Mouse (Mus musculus): ENCODE data around the gene Creb5.

Gene Creb5

DNA sequence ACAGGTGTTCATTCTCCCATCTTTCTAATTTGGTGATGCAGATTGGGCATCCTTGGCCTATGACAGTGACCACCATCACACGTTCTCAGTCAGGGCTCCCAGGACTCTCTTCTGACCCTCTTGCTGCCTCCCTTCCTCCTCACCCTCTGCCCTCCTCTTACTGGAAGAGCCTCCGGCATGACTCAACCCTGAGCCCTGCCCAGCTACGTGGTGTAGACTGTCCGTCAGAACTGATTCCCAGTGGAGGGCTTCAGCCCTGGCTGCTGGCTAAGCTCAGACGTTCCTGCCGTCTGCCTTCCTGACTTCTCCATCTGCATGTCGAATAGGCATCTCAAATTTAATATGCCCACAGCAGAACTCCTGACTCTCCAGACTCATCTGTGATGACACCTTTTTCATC, 275.5 kb downstream of the Creb5 start:
- DNase-seq, result no peak

DNA sequence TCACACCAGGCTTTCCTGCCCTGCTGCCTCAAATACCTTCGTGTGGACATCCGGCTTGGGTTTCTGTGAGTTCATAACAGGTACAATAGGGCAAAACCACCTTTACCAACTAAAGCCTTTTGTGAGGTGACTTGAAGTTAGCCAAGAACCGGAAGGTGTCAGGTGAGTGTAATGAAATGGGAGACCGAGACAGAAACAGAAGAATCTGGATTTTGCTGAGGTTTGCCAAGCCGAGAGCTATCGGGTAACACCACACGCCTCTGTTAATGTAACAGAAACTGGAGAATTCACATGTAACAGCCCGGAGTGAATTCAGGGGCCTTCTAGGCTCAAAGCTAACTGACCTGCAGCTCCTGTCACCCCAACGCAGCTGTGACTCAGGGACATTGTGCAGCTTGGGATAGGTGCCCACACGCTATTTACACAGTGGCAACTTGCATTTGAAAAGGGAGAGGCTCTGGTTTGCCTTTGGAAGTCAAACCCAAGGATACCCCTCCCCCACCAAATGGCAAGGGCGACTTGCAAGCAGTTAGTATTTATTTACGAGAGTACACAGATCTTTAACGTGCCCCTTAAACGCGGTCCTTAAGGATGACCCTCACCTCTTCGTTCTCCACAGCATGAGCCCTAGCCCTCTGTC, 276.6 kb downstream of the Creb5 start:
- DNase-seq, result no peak

GRCm38 (mm10) chr6:53569436-53569835, 282.4 kb downstream of the Creb5 start:
- DNase-seq, result no peak

- DNase-seq, result no peak
Observed at GRCm38 (mm10) chr6:53570906-53571305, 283.8 kb downstream of the Creb5 start.

- no peak for DNase-seq
Observed at GRCm38 (mm10) chr6:53571571-53572122, 284.6 kb downstream of the Creb5 start.

GRCm38 (mm10) chr6:53572456-53572855, 285.4 kb downstream of the Creb5 start:
- DNase-seq, result no peak

DNA sequence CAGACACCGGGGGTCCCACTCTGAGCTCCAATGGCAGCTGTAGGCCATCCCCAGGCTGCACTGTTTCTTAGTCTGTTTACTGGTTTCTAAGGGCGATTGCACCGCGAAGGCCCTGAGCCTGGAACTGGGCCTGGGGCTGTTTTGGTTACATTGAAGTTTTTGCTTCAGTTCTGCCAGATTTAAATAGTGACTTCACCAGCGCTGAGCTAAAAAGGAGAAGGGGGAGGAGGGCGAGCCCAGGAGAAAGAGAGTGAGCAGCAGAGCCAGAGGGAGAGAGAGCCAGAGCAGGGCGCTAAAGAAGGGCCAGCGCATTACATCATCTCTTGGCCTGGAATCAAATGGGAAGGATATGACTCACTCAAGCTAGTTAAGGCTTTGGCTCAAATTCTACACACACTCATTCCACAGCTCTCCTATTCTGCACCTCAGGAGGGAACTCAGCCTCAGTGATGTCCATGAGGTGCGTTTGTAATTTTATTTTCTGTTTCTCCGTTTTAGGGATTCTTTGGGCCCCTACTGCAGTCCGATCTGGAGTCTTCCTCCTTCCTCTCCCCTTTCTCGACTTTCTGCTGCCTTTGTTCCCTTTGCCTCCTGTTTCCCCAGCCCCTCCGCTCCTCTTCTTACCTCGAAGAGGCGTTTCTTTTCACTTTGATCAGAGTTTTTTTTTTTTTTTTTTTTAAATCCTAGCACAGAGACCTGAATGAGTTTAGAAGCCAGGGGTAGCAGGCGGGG, 286.1 kb downstream of the Creb5 start:
- peak; percentile 74 for DNase-seq

- DNase-seq, result no peak
Observed at GRCm38 (mm10) chr6:53573711-53574065, 286.6 kb downstream of the Creb5 start.

- DNase-seq, result no peak
Observed at GRCm38 (mm10) chr6:53574097-53574496, 287.0 kb downstream of the Creb5 start.

DNA sequence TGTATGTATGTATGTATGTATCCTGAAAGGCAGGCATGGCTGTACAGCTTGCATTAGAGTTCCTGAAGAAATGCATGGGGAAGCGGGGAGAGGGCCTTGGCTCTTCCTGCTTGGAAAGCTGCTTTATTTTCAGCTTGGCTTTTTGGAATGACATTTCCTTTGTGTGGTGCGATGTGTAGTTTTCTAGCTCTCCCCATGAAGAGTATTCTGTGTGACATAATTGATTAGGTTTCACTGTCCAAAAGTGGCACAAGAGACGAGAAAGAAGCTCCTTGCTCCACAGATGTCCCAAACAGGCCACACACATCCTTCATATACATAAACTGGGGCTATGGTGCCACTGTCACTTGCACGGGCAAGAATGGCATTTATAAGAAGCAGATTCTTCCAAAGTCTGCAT, 288.1 kb downstream of the Creb5 start:
- no peak for DNase-seq

- DNase-seq, result no peak
Observed at GRCm38 (mm10) chr6:53575836-53576235, 288.8 kb downstream of the Creb5 start.

DNA sequence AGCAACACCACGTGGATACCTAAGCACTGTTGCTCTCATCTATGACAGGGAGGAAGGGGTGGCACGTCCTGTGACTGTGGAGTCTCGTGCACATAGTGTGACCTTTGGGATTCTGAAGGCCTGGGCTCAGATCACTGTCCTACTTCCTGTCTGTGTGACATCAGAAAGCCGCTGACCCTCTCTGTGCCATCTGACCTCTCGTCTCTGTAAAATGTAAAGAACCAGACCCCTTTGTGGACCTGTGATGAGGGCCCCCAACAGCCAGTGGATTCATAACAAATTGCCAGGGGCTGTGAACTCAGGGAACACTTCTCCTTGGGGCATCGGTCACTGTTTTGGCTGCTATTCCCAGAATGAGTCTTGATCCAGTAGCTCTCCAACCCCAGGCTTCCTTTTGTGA, 289.8 kb downstream of the Creb5 start:
- no peak for DNase-seq

GRCm38 (mm10) chr6:53577776-53578175, 290.7 kb downstream of the Creb5 start:
- DNase-seq, result no peak

DNA sequence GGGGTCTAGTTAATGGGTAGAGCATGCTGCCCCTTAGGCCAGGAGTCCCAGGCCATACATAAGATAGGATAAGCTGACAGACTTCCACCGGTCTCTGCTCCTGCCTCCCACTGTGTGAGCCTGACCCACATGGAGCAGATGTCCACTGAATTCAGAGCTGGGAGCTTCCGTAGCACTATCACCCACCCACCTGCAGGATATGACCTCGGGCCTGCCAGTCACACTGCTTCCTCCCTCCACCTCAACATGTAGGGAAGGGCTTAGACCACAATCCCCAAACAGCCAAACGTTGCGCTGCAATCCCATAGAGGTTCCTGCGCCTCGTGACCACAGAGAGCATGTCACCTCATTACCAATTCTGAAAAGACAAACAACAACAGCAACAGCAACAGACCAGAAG, 293.3 kb downstream of the Creb5 start:
- DNase-seq, result no peak

DNA sequence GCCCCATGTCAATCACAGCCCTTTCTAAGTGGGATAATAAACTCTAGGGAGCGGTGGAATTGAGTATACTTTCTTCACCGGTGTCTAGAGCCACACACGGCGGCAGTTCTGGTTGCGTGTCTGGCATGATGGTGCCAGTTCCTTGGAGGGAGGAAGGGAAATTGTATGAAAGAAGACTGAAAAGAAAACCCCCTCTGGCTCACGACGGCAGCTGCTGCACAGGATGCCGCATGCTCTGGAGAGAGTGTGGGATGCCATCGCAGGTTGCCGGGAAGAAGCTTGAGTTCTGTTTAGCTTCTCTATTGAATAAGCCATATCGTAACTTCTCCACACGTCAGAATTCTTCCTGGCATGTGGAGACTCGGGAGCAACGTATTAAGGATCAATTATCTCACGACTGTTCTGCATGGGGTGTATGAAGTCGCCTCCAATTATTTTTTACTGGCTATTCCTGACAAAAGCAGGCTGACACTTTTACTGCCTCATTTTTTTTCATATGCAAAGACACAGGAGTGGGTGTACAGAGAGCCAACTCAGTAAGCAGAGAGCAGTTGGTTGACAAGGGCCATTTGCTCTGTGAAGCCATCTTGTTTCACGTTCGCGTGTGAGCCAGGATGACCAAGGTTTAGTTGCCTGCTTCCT, 296.3 kb downstream of the Creb5 start:
- no peak for DNase-seq

- no peak for DNase-seq
Observed at GRCm38 (mm10) chr6:53584718-53585405, 297.8 kb downstream of the Creb5 start.

DNA sequence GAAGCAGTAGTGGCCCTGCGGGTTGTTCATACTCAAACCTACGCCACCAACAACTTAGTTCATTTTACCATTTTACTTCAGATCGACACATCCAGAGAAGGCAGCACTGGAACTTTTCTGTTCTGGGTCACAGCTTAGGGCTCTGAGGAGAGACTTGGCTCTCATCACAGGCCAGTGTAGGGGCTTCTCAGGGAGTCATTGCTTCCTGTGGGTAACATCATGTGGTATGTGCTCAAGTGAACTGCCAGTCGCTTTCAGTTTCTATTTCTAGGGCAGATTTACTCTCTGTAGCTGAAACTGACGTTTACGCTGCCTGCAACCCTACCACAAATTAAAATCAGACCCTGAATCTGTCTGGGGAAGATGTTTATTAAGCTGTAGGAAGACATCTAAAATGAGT, 302.7 kb downstream of the Creb5 start:
- DNase-seq, result no peak

GRCm38 (mm10) chr6:53592230-53592629, 305.2 kb downstream of the Creb5 start:
- no peak for DNase-seq

DNA sequence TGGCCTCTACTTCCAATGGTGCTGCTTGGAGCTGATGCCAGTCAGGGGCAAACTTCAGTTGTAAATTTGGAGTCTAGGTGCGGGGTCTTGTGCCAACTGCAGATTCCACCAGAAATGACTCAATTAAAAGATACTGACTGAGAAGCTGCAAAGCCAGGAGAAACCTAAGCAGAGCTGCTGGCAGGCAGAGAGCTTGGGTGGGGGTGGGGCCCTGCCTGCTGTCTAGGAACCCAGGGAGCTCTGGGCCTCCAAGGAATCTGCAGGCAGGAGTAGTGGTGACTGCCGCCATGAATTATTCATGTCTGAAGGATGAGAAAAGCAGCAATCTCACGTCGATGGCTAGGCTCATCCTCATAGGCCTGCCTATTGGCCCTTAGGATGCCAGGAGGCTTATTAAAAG, 306.5 kb downstream of the Creb5 start:
- DNase-seq, result no peak

GRCm38 (mm10) chr6:53594316-53594715, 307.2 kb downstream of the Creb5 start:
- no peak for DNase-seq

- no peak for DNase-seq
Observed at GRCm38 (mm10) chr6:53596402-53596801, 309.3 kb downstream of the Creb5 start.

DNA sequence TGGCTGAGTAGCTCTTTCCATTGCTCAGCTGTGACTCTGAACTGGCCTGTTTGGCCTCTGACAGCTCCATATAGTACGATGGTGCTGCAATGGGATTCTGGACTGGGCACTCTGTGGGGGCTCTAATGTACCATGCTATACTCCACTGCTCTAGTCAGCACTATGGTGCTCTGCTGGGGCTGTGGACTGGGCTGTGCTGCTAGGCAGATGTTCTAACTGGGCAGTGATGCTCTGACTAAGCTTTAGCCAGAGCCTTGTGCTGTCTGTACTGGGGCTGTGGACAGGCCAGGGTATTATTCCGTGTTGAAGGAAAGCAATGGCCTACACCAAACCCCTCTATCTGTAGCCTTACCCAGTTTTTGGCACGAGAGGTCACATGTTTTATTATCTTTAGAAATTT, 316.0 kb downstream of the Creb5 start:
- DNase-seq, result no peak

GRCm38 (mm10) chr6:53603695-53604094, 316.6 kb downstream of the Creb5 start:
- no peak for DNase-seq

Data from kidney, adult 18-20 months (tissue).